Mouse (Mus musculus): ENCODE results near the gene Gm20695. TPM values are rescaled to one million over a fixed set of nuclear protein-coding genes. Genes with fewer than 3 reads are reported as not detected.
A peak's percentile ranks its signal among the peaks of the same experiment; 100 is the strongest.
"Not testable (repeated sequence)": the region's sequence is repeated elsewhere in the genome, so short reads cannot be mapped to it uniquely, and the experiment has no call there.

Gene Gm20695
- 4.3 TPM in 1 of 2 replicates, not detected in the other for total RNA-seq (2015; ENCODE audit: low replicate concordance)
- not detected in 2 replicates for total RNA-seq (2017; ENCODE audit: low replicate concordance)

GRCm38 (mm10) chr16:3884201-3885064 is at the start of gene Gm20695, which contains the start of gene Zfp597:
Gene Gm20695 (plus strand): TSS chr16:3884648.
Gene Zfp597 (minus strand): TSS chr16:3884561.
- peak; percentile 100 for ATAC-seq (replicated peaks; ENCODE audit: low FRiP score, poor library complexity, severe bottlenecking)

GRCm38 (mm10) chr16:3835461-3835860 is 49.0 kb upstream of the Gm20695 start:
- ATAC-seq (replicated peaks; ENCODE audit: low FRiP score, poor library complexity, severe bottlenecking): no peak

- ATAC-seq (replicated peaks; ENCODE audit: low FRiP score, poor library complexity, severe bottlenecking): no peak
These were observed 45.1 kb upstream of the Gm20695 start for GRCm38 (mm10) chr16:3839157-3839885.

GRCm38 (mm10) chr16:3842989-3843388 is 41.5 kb upstream of the Gm20695 start:
- no peak for ATAC-seq (replicated peaks; ENCODE audit: low FRiP score, poor library complexity, severe bottlenecking)

- no peak for ATAC-seq (replicated peaks; ENCODE audit: low FRiP score, poor library complexity, severe bottlenecking)
These were observed 40.7 kb upstream of the Gm20695 start for GRCm38 (mm10) chr16:3843796-3844195.

- peak; percentile 99 for ATAC-seq (replicated peaks; ENCODE audit: low FRiP score, poor library complexity, severe bottlenecking)
These were observed 37.5 kb upstream of the Gm20695 start, which contains the start of gene Zfp174 for GRCm38 (mm10) chr16:3846711-3847518. Gene Zfp174 (plus strand): TSS chr16:3847268.

GRCm38 (mm10) chr16:3847871-3848270 is 36.6 kb upstream of the Gm20695 start:
- ATAC-seq (replicated peaks; ENCODE audit: low FRiP score, poor library complexity, severe bottlenecking): no peak

GRCm38 (mm10) chr16:3848416-3848815 is 36.0 kb upstream of the Gm20695 start:
- ATAC-seq (replicated peaks; ENCODE audit: low FRiP score, poor library complexity, severe bottlenecking): no peak

- ATAC-seq (replicated peaks; ENCODE audit: low FRiP score, poor library complexity, severe bottlenecking): not testable (repeated sequence)
These were observed 33.1 kb upstream of the Gm20695 start for GRCm38 (mm10) chr16:3851301-3851700.

GRCm38 (mm10) chr16:3852586-3852985 is 31.9 kb upstream of the Gm20695 start:
- ATAC-seq (replicated peaks; ENCODE audit: low FRiP score, poor library complexity, severe bottlenecking): no peak

- ATAC-seq (replicated peaks; ENCODE audit: low FRiP score, poor library complexity, severe bottlenecking): no peak
These were observed 29.8 kb upstream of the Gm20695 start for GRCm38 (mm10) chr16:3854437-3855182.

GRCm38 (mm10) chr16:3855776-3856175 is 28.7 kb upstream of the Gm20695 start:
- ATAC-seq (replicated peaks; ENCODE audit: low FRiP score, poor library complexity, severe bottlenecking): no peak

- ATAC-seq (replicated peaks; ENCODE audit: low FRiP score, poor library complexity, severe bottlenecking): no peak
These were observed 25.2 kb upstream of the Gm20695 start for GRCm38 (mm10) chr16:3859254-3859653.

GRCm38 (mm10) chr16:3871815-3872214 is 12.6 kb upstream of the Gm20695 start:
- peak; percentile 65 for ATAC-seq (replicated peaks; ENCODE audit: low FRiP score, poor library complexity, severe bottlenecking)

GRCm38 (mm10) chr16:3872216-3873047 is 12.0 kb upstream of the Gm20695 start, which contains the start of gene Naa60:
Gene Naa60 (plus strand): TSS chr16:3872375.
- peak; percentile 100 for ATAC-seq (replicated peaks; ENCODE audit: low FRiP score, poor library complexity, severe bottlenecking)

GRCm38 (mm10) chr16:3876346-3876745 is 8.1 kb upstream of the Gm20695 start:
- ATAC-seq (replicated peaks; ENCODE audit: low FRiP score, poor library complexity, severe bottlenecking): no peak

GRCm38 (mm10) chr16:3885065-3885670 is 720 bp downstream of the Gm20695 start:
- no peak for ATAC-seq (replicated peaks; ENCODE audit: low FRiP score, poor library complexity, severe bottlenecking)
